Mouse (Mus musculus) heart, adult 2 months (tissue): ENCODE measurements around the gene Btbd6.

Experiments used
- CTCF ChIP-seq: fragments of 200-600 bp; IDR thresholded peaks from 2 replicates; pipeline ENCODE4 v1.8.1; 2022; ENCODE audit warnings: antibody characterized with exemption, mild to moderate bottlenecking, moderate library complexity
- EP300 ChIP-seq: fragments of 200-500 bp; IDR thresholded peaks from 2 replicates; pipeline ENCODE4 v1.6.1; 2011; ENCODE audit warnings: low read depth, low read length, control low read depth; ENCODE audit not compliant: insufficient read depth
- POLR2A ChIP-seq: fragments of 200-500 bp; IDR thresholded peaks from 2 replicates; pipeline ENCODE4 v1.6.1; 2011; ENCODE audit warnings: mild to moderate bottlenecking, low read depth, low read length, control low read depth; ENCODE audit not compliant: insufficient read depth

DNA sequence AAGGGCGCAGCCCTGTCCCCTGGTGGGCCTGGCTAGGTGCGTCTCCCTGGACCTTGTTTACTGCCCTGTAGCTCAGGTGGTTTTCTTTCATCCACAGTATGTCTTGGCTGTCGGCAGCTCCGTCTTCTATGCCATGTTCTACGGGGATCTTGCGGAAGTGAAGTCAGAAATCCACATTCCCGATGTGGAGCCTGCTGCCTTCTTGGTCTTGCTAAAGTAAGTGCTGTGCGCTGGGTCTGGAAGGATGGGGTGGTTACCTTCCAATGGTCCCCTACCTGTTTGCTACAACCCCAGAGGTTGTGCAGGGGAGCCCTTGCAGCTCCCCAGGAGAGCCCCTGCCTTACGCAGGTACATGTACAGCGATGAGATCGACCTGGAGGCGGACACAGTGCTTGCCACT is 874 bp downstream of the Btbd6 start:
- TF ChIP-seq CTCF (no peak), EP300 (no peak), POLR2A (no peak)
